Mouse (Mus musculus) E14TG2a.4 (cell line): ENCODE data around the gene Acap1.
A peak's percentile ranks its signal among the peaks of the same experiment; 100 is the strongest.

ENCODE experiments used
- H3K27me3 ChIP-seq: 2 replicates; pipeline ENCODE4 v1.6.1; 2014; ENCODE audit warnings: low read length, control low read depth; ENCODE audit not compliant: insufficient read depth
- H3K36me3 ChIP-seq: 2 replicates; pipeline ENCODE4 v1.6.1; 2014; ENCODE audit warnings: low read length, control low read depth; ENCODE audit not compliant: insufficient read depth
- H3K4me1 ChIP-seq: replicated peaks from 2 replicates; pipeline ENCODE4 v1.6.1; 2014; ENCODE audit warnings: low read depth, low read length, control low read depth
- H3K4me3 ChIP-seq: replicated peaks from 2 replicates; pipeline ENCODE4 v1.5.1; 2014; ENCODE audit warnings: mild to moderate bottlenecking, low read length
- H3K9me3 ChIP-seq: 2 replicates; pipeline ENCODE4 v1.6.1; 2014; ENCODE audit warnings: low read length, control low read depth
- CTCF ChIP-seq: conservative IDR thresholded peaks from 2 replicates; pipeline ENCODE4 v1.5.1; 2014; ENCODE audit warnings: low read length
- NANOG ChIP-seq: IDR thresholded peaks from 2 replicates; pipeline ENCODE4 v1.6.1; 2014; ENCODE audit warnings: borderline replicate concordance, low read length, mixed read lengths
- POU5F1 ChIP-seq: IDR thresholded peaks from 2 replicates; pipeline ENCODE4 v1.6.1; 2014; ENCODE audit warnings: low read length, borderline replicate concordance

The Acap1 gene

GRCm38 (mm10) chr11:69836703-69837576 is 58.4 kb downstream of the Acap1 start:
- Histone ChIP-seq H3K4me1 (peaks cover 45% of the 10 kb centered on the region), H3K9me3 (no peaks in the 10 kb centered on the region), H3K27me3 (peaks cover 51% of the 10 kb centered on the region), H3K36me3 (peaks cover 21% of the 10 kb centered on the region), H3K4me3 (peak overlapping the region; percentile 85)
- TF ChIP-seq NANOG (no peak), CTCF (no peak), POU5F1 (no peak)

- no peaks in the 10 kb centered on the region for H3K9me3 ChIP-seq
- H3K4me1 ChIP-seq: peaks cover 51% of the 10 kb centered on the region
- H3K4me3 ChIP-seq: 0 out of 2 replicates have a peak overlapping the region, but pooled peaks have one; percentile 29
- peaks cover 58% of the 10 kb centered on the region for H3K27me3 ChIP-seq
- peaks cover 21% of the 10 kb centered on the region for H3K36me3 ChIP-seq
- TF ChIP-seq NANOG (no peak), CTCF (no peak), POU5F1 (no peak)
These were observed 59.4 kb downstream of the Acap1 start for GRCm38 (mm10) chr11:69835966-69836335.

- peaks cover 58% of the 10 kb centered on the region for H3K27me3 ChIP-seq
- peaks cover 19% of the 10 kb centered on the region for H3K36me3 ChIP-seq
- no peak for TF ChIP-seq CTCF
- no peak for TF ChIP-seq NANOG
- TF ChIP-seq POU5F1: no peak
- 0 out of 2 replicates have a peak overlapping the region, but pooled peaks have one; percentile 29 for H3K4me3 ChIP-seq
- H3K4me1 ChIP-seq: peaks cover 56% of the 10 kb centered on the region
- H3K9me3 ChIP-seq: no peaks in the 10 kb centered on the region
These were observed 59.9 kb downstream of the Acap1 start for GRCm38 (mm10) chr11:69835326-69835965.

- Histone ChIP-seq H3K4me3 (peak overlapping the region; percentile 81), H3K27me3 (peaks cover 58% of the 10 kb centered on the region), H3K36me3 (peaks cover 8% of the 10 kb centered on the region), H3K4me1 (peaks cover 61% of the 10 kb centered on the region), H3K9me3 (no peaks in the 10 kb centered on the region)
- TF ChIP-seq NANOG (no peak), POU5F1 (no peak), CTCF (no peak)
These were observed 61.3 kb downstream of the Acap1 start for GRCm38 (mm10) chr11:69834001-69834549.

- Histone ChIP-seq H3K27me3 (peaks cover 58% of the 10 kb centered on the region), H3K4me3 (peak overlapping the region; percentile 81), H3K36me3 (peaks cover 8% of the 10 kb centered on the region), H3K4me1 (peaks cover 62% of the 10 kb centered on the region), H3K9me3 (no peaks in the 10 kb centered on the region)
- TF ChIP-seq CTCF (no peak), NANOG (no peak), POU5F1 (no peak)
These were observed 61.8 kb downstream of the Acap1 start for GRCm38 (mm10) chr11:69833554-69833953.
